Mouse (Mus musculus) neural tube, embryonic 13.5 days (tissue): Measurements from ENCODE around the gene Prss12. TPM values are rescaled to one million over a fixed set of nuclear protein-coding genes. Genes with fewer than 3 reads are reported as not detected.

Source experiments
- ATAC-seq: fragments of 200-750 bp; cut with Nextera tagmentation; 2 replicates; pipeline ENCODE4 v1.8.0; 2017; ENCODE audit warnings: low read depth, mild to moderate bottlenecking, moderate TSS enrichment, moderate library complexity
- H3K27ac ChIP-seq: fragments of 300-500 bp; sonication (generic); replicated peaks from 2 replicates; pipeline ENCODE4 v1.5.1; 2015; ENCODE audit warnings: moderate library complexity, mild to moderate bottlenecking, inconsistent platforms
- H3K27me3 ChIP-seq: fragments of 300-500 bp; sonication (generic); 2 replicates; pipeline ENCODE4 v1.6.1; 2015; ENCODE audit warnings: mild to moderate bottlenecking, inconsistent platforms
- H3K36me3 ChIP-seq: fragments of 300-500 bp; sonication (generic); 2 replicates; pipeline ENCODE4 v1.6.1; 2015; ENCODE audit warnings: mild to moderate bottlenecking, inconsistent platforms
- H3K4me1 ChIP-seq: fragments of 300-500 bp; sonication (generic); replicated peaks from 2 replicates; pipeline ENCODE4 v1.6.1; 2015; ENCODE audit warnings: inconsistent platforms
- H3K4me2 ChIP-seq: fragments of 300-500 bp; sonication (generic); 2 replicates; pipeline ENCODE4 v1.6.1; 2015; ENCODE audit warnings: inconsistent platforms, mild to moderate bottlenecking, moderate library complexity
- H3K4me3 ChIP-seq: fragments of 300-500 bp; sonication (generic); 2 replicates; pipeline ENCODE4 v1.5.1; 2015; ENCODE audit warnings: mild to moderate bottlenecking, inconsistent platforms
- H3K9ac ChIP-seq: fragments of 300-500 bp; sonication (generic); 2 replicates; pipeline ENCODE4 v1.6.1; 2015; ENCODE audit warnings: moderate library complexity, mild to moderate bottlenecking, inconsistent platforms
- H3K9me3 ChIP-seq: fragments of 300-500 bp; sonication (generic); 2 replicates; pipeline ENCODE4 v1.6.1; 2016; ENCODE audit warnings: inconsistent platforms
- WGBS: fragments of 180-500 bp; shearing (Covaris S2); methylation state at CpG from one replicate; pipeline ENCODE4 v1.1.7; 2015; 5-methylcytosine and 5-hydroxymethylcytosine counted together
- polyA plus RNA-seq: library from polyadenylated mRNA; unstranded; fragments of >200 nt; fragmentation: Nextera tagmentation; extraction: Ambion mirVana; gene quantifications from 2 replicates; pipeline ENCODE4 v1.2.1, GENCODE M21; 2015

The Prss12 gene
- polyA plus RNA-seq, result 22.5 and 22.7 TPM in 2 replicates

DNA sequence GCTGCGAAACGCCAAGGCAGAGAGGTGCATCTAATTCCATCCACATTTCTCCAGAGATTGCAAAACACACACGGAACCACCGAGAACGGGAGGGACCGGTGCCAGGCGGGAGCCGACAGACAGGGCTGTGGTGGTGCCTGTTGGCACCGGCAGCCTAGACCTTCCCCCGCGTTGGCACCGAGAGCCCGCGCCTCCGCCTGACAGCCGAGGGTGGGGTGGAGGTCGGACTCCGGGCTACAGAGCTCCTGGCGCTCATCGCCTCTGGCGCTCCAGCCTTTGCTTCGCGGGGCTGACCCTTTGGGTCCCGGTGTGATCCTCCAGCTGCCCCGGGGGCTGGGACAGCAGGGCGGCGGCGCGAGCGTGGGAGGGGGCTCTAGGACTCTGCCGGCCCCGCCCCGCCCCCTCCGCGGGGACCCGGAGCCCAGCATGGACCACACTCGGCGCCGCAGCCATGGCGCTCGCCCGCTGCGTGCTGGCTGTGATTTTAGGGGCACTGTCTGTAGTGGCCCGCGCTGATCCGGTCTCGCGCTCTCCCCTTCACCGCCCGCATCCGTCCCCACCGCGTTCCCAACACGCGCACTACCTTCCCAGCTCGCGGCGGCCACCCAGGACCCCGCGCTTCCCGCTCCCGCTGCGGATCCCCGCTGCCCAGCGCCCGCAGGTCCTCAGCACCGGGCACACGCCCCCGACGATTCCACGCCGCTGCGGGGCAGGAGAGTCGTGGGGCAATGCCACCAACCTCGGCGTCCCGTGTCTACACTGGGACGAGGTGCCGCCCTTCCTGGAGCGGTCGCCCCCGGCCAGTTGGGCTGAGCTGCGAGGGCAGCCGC lies at the start of gene Prss12:
Gene Prss12 (plus strand): TSS at position 206 of the 830 bp plus-strand sequence.
- H3K27me3 ChIP-seq, result peaks cover 23% of the 10 kb centered on the region
- under 1% methylated on average over 73 of the region's 84 CpGs for WGBS

DNA sequence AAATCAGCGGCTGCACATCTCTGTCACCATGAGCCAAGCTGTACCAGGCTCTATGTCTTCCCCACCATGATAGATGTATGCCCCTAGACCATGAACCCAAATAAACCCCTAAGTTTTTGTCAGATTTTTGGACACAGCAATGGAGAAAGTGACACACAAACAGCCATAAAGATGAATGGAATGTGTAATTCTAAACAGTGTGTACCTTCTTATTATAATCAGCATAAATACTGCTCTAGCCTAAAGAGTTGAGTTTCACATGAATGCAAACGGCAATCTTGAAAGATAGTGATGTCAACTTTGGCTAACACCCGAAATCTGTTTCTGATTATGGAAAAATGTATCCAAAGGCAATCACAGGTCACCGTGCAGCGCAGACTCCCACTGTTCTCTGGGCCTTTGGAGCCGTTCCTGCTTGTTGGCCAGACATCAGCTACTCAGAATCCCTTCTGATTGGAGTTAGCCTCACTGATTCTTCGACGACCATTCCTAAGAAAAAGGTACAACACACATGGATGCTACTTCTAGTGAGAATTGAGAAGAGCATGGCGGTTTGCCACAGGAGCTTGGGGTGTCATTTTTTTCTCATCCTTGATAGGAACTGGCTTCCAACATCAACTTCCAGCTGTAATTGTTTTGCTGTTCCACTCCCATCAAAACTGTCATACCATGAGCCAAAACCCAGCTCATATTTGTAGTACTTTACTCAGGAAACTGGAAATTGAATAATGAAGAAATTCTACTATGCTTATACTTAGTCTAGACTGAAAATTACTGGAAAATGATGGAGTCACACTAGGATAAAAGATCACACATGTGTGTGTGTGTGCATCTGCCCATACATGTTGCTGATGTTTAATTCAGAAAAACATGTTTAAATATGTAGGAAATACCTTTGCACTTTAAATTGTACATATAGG lies 48.9 kb upstream of the Prss12 start:
- H3K4me2 ChIP-seq, result no peak overlapping the region
- no peak overlapping the region for H3K4me3 ChIP-seq
- 87% methylated on average over 9 of the region's 9 CpGs for WGBS
- H3K9ac ChIP-seq, result no peak overlapping the region
- no peaks in the 10 kb centered on the region for H3K9me3 ChIP-seq
- no peaks in the 10 kb centered on the region for H3K27me3 ChIP-seq
- no peaks in the 10 kb centered on the region for H3K36me3 ChIP-seq
- H3K4me1 ChIP-seq, result no peaks in the 10 kb centered on the region
- H3K27ac ChIP-seq, result no peak overlapping the region
- no peak for ATAC-seq

More for the DNA sequence above, at the start of gene Prss12:
- peak within 1 kb of the TSS; percentile 84 for H3K9ac ChIP-seq
- H3K27ac ChIP-seq, result 0 out of 2 replicates have a peak within 1 kb of the TSS, but pooled peaks have one; percentile 18
- no peaks in the 10 kb centered on the region for H3K9me3 ChIP-seq
- ATAC-seq, result peak; percentile 87
- H3K4me1 ChIP-seq, result peaks cover 20% of the 10 kb centered on the region
- H3K36me3 ChIP-seq, result no peaks in the 10 kb centered on the region
- H3K4me2 ChIP-seq, result peak within 1 kb of the TSS; percentile 98
- H3K4me3 ChIP-seq, result peak within 1 kb of the TSS; percentile 72

DNA sequence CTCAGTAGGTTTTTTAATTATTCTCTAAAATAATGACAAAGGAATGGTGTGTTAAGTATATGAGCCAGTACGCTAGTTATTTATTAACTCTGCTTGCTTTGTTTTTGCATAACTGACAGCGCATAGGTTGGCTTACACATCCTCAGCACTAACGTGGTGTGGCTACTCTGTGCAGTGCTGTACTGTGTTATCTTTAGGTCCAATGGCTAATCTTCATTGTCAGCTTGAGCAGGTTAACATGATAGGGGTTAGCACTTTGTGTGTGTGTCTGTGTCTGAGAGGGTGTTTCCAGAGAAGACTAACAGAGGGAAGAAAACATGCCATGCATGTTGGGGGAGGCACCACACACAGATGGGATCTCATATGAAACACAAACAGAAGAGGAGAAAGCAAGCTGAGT lies 41.8 kb upstream of the Prss12 start:
- Histone ChIP-seq H3K4me2 (no peak overlapping the region), H3K27ac (no peak overlapping the region), H3K4me1 (no peaks in the 10 kb centered on the region), H3K9ac (no peak overlapping the region), H3K9me3 (no peaks in the 10 kb centered on the region), H3K4me3 (no peak overlapping the region), H3K36me3 (no peaks in the 10 kb centered on the region), H3K27me3 (no peaks in the 10 kb centered on the region)
- ATAC-seq, result no peak
- 87% methylated on average over 3 of the region's 3 CpGs for WGBS

DNA sequence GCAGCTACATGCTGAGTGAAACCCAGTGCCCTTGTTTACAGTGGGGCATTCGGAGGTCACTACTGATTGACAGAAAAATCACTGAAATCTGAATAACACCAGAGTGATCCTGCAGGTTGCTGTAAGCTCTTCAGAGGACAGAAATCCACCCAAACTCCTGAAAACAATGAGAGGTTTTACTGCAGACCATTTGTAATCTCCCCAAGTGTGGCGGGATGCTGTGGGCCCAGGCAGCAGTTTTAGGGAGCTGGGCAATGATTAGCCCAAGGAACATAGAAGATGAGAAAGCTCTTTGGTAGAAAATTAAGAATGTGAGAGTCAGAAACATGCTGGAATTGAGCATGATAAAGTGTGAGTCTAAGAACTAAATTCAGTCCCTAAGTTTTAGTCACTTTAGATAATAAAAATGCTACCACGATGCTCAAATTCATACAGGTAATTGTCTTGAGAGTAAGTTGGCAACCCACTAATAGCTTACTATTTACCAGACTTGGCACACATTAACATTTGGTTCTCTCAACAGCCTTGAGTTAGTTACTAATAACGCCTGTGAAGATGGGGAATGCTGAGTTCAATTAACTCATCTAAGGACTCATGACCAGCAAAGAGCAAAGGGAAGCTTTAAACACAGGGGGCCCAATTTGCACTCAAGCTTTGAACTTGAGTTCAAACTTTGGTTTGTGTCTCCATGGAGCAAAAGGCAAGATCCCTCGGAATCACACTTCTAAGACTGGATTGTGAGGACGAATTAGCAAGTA lies 34.7 kb upstream of the Prss12 start:
- Histone ChIP-seq H3K4me2 (no peak overlapping the region), H3K4me3 (no peak overlapping the region), H3K27me3 (no peaks in the 10 kb centered on the region), H3K9ac (no peak overlapping the region), H3K9me3 (peaks cover 5% of the 10 kb centered on the region; the same call in 1 of the 2 replicates), H3K4me1 (no peaks in the 10 kb centered on the region), H3K27ac (no peak overlapping the region), H3K36me3 (no peaks in the 10 kb centered on the region)
- no peak for ATAC-seq
- 78% methylated on average over 6 of the region's 6 CpGs for WGBS

DNA sequence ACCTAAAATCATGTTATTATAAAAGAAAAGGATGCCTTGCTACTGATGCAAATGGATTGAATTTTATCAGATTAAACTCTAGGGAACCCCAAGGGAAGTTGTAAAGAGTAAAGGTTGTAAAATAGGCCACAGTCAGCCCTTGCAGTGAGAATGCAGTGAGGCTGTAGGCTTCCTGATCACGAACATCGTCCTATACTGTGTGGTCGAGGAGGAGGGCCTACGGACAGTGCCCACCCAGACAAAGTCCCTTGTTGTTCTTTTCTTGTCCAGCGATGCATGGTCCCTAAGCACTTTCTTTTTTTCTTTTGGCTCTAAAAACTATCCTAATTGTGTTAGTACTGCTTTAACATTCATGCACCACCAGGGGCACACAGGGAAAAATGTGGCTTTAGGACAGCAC lies 33.5 kb upstream of the Prss12 start:
- no peak overlapping the region for H3K4me3 ChIP-seq
- H3K9ac ChIP-seq, result no peak overlapping the region
- H3K4me1 ChIP-seq, result no peaks in the 10 kb centered on the region
- no peak overlapping the region for H3K27ac ChIP-seq
- no peak overlapping the region for H3K4me2 ChIP-seq
- H3K36me3 ChIP-seq, result no peaks in the 10 kb centered on the region
- no peaks in the 10 kb centered on the region for H3K27me3 ChIP-seq
- 28% methylated on average over 5 of the region's 5 CpGs for WGBS
- peaks cover 5% of the 10 kb centered on the region; the same call in 1 of the 2 replicates for H3K9me3 ChIP-seq
- ATAC-seq, result no peak

DNA sequence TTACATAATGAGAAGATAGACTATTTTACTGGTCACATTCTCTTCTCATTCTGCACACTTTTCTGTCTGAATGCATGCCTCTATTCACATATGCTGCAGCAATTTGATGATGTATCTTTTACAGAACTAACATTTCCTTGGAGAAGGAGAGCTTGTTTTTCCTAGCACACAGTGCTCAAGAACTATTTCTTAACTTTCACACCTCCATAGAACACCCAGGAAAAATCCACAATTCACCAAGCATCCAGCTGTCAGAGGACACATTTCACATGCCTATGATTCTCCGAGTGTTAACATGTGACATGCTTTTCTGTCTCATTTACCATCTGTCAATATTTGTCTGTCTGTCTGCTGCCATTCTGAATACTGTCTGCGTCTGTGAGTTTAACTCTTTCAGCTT lies 21.1 kb upstream of the Prss12 start:
- Histone ChIP-seq H3K4me3 (no peak overlapping the region), H3K36me3 (no peaks in the 10 kb centered on the region), H3K27me3 (no peaks in the 10 kb centered on the region), H3K9me3 (no peaks in the 10 kb centered on the region), H3K4me1 (no peaks in the 10 kb centered on the region), H3K4me2 (no peak overlapping the region), H3K27ac (no peak overlapping the region), H3K9ac (no peak overlapping the region)
- 61% methylated on average over 2 of the region's 2 CpGs for WGBS
- ATAC-seq, result no peak

DNA sequence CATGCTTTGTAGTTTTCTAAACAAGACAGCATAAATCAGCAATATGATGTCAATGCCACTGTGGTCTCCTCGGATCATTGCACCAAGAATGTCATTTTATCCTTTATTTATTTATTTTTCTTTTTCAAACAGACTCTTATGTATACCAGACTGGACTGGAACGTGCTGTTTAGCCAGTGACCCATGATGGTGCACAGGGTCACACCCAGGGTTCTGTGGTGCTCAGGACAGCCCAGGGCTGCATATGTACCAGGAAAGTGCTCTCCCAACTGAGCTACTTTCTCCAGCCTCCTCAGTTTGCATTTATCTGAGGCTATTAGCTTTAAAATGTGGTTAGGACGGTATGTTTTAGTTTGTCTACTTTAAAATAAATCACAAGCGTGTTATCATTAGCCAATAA lies 18.7 kb upstream of the Prss12 start:
- Histone ChIP-seq H3K9me3 (no peaks in the 10 kb centered on the region), H3K27me3 (no peaks in the 10 kb centered on the region), H3K4me2 (no peak overlapping the region), H3K9ac (no peak overlapping the region), H3K36me3 (no peaks in the 10 kb centered on the region), H3K27ac (no peak overlapping the region), H3K4me3 (no peak overlapping the region), H3K4me1 (no peaks in the 10 kb centered on the region)
- ATAC-seq, result no peak
- WGBS, result 63% methylated on average over 4 of the region's 4 CpGs

DNA sequence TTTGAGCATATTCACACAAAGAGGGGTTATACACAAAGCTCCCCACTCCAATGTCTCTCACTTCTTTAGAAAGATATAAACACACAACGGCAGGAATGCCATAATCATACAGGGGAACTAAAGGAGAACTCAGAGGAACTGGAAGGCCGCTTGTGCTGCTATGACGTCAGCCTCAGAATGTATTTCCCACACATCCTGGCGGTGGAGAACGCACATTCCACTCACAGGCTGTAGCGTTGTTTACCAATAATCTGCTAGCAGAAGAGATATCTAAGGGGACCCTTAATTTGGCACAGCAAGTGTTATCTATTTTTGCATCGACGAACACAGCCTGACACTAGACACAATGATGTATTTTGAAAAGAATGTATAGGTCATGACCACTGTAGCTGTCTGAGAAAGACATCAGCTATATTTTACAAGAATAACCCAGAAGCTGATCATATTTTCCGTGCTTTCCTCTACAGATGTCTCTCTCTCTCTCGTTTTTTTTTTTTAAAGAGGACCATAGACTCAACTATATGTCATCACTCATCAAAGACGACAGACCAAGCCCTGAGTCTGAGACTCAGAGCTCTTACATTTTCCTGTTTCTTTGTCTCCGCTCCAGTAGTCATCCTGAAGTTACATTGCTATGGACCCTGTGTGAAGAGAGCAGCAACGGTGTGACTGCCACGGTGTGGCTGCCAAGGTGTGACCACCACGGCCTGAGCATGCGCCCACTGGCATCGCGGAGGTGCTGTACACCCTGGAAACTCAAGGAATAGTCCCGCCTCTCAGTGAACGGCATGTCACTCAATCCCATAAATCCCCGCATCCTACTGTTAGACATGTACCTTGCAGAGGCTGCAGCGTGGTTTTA lies 16.9 kb upstream of the Prss12 start:
- Histone ChIP-seq H3K4me3 (no peak overlapping the region), H3K27ac (no peak overlapping the region), H3K4me1 (no peaks in the 10 kb centered on the region), H3K9ac (no peak overlapping the region), H3K4me2 (no peak overlapping the region), H3K27me3 (no peaks in the 10 kb centered on the region), H3K36me3 (no peaks in the 10 kb centered on the region), H3K9me3 (no peaks in the 10 kb centered on the region)
- WGBS, result 81% methylated on average over 22 of the region's 22 CpGs
- no peak for ATAC-seq

DNA sequence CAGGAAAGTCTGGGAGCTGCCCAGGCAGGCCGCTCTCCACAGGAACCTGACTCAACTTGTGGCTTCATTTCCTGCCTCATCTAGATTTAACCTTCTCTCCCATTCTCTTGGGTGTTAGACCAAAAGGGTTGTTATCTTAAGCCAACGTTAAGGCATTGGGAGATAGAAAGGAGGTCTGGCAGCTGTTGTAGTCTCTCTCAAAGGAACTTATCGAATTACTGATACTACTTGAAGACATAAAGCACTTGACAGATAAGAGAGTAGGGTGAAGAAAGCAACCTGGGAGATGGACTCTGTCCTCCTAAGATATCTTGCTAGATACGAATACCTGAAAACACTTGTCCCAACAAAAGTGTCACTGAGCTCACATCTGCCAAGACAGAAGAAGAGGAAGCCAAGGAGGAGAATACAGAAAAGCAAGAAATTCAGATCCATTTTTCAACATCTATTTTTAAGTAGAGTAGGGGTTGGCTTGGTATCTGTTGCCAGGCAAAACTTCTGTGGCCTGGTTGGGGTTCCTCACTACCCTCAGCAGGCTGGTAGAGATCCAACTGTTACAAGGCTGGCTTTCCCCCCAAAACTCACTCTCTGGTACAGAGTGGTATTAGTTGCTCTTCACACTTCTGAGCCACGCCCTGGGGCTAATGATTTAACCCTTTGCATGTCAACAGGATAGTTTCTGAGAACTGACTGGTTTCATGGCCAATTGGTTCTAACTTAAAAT lies 14.6 kb upstream of the Prss12 start:
- H3K9me3 ChIP-seq, result no peaks in the 10 kb centered on the region
- WGBS, result 74% methylated on average over 5 of the region's 5 CpGs
- no peak overlapping the region for H3K4me2 ChIP-seq
- no peak overlapping the region for H3K27ac ChIP-seq
- no peaks in the 10 kb centered on the region for H3K27me3 ChIP-seq
- no peak overlapping the region for H3K4me3 ChIP-seq
- H3K4me1 ChIP-seq, result no peaks in the 10 kb centered on the region
- no peak for ATAC-seq
- no peak overlapping the region for H3K9ac ChIP-seq
- H3K36me3 ChIP-seq, result no peaks in the 10 kb centered on the region

DNA sequence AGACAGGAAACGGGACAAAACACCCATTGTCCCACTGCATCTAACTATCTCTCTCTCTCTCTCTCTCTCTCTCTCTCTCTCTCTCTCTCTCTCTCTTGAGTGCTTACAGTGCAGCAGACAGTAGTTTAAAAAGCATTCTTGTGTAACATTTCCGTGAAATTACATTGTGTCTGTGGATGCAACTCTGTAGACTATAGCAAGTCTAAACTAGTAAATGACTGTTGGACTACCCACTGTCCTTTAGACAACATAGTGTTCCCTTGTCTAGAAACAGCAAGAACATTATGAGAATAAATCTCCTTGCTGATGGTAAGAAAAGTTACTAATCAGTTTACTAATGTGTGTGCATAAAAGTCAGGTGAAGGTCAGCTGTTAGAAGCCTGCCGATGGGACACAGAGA lies 13.4 kb upstream of the Prss12 start:
- no peak overlapping the region for H3K4me3 ChIP-seq
- no peak overlapping the region for H3K4me2 ChIP-seq
- no peak overlapping the region for H3K27ac ChIP-seq
- no peak overlapping the region for H3K9ac ChIP-seq
- H3K27me3 ChIP-seq, result no peaks in the 10 kb centered on the region
- H3K9me3 ChIP-seq, result no peaks in the 10 kb centered on the region
- no peak for ATAC-seq
- WGBS, result 70% methylated on average over 3 of the region's 3 CpGs
- H3K4me1 ChIP-seq, result no peaks in the 10 kb centered on the region
- no peaks in the 10 kb centered on the region for H3K36me3 ChIP-seq

DNA sequence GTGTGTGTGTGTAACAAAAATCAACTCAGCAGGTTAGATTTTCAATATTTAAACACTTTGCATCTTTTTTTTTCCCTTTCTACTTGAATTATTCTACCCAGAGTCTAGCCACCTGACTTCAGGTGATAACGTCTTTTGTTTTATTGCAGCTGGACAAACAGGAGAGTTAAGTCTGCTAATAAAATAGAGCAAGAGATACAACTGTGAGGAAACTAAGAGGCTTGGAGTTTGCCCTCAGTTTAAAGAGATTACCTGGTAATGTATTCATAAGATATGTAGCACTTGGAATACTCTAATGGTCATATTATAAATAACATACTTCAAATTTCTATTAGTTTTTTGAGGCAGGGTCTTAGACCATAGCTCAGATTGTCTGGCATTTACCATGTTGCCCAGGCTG lies 9.1 kb upstream of the Prss12 start:
- no peaks in the 10 kb centered on the region for H3K36me3 ChIP-seq
- no peaks in the 10 kb centered on the region for H3K4me1 ChIP-seq
- ATAC-seq, result no peak
- no peaks in the 10 kb centered on the region for H3K27me3 ChIP-seq
- 89% methylated on average over 1 of the region's 1 CpGs for WGBS
- H3K9me3 ChIP-seq, result no peaks in the 10 kb centered on the region
- H3K4me3 ChIP-seq, result no peak overlapping the region
- no peak overlapping the region for H3K4me2 ChIP-seq
- H3K27ac ChIP-seq, result no peak overlapping the region
- H3K9ac ChIP-seq, result no peak overlapping the region
